Mouse (Mus musculus) spleen, embryonic (tissue): ENCODE data around the gene Sez6l.

Experiments
- CTCF ChIA-PET: fragments of 350-600 bp; sonication (Branson Sonifier 250); formaldehyde crosslinking; loops from one replicate; lab custom pipeline; 2022; lab: Charles Lee

Gene Sez6l

GRCm38 (mm10) chr5:112584155-112584769 lies 7.3 kb upstream of the Sez6l start:
- CTCF ChIA-PET: no interaction called here

- CTCF ChIA-PET: no interaction called here
Observed at GRCm38 (mm10) chr5:112583304-112583703, 6.3 kb upstream of the Sez6l start.

- CTCF ChIA-PET: no interaction called here
Observed at GRCm38 (mm10) chr5:112577750-112578149, 765 bp upstream of the Sez6l start.

GRCm38 (mm10) chr5:112576361-112576992 lies 508 bp downstream of the Sez6l start:
- CTCF ChIA-PET: no interaction called here

- CTCF ChIA-PET: no interaction called here
Observed at GRCm38 (mm10) chr5:112575151-112575915, 1.7 kb downstream of the Sez6l start.

GRCm38 (mm10) chr5:112573916-112574315 lies 3.1 kb downstream of the Sez6l start:
- CTCF ChIA-PET: interaction anchor here (0.7 kb wide), 1 partner anchor 32 kb away, joined by 4 read pairs; no protein-coding TSS in a partner anchor

GRCm38 (mm10) chr5:112572217-112572616 lies 4.8 kb downstream of the Sez6l start:
- CTCF ChIA-PET: no interaction called here

- CTCF ChIA-PET: no interaction called here
Observed at GRCm38 (mm10) chr5:112565489-112565888, 11.5 kb downstream of the Sez6l start.

- CTCF ChIA-PET: no interaction called here
Observed at GRCm38 (mm10) chr5:112565083-112565482, 11.9 kb downstream of the Sez6l start.

- CTCF ChIA-PET: no interaction called here
Observed at GRCm38 (mm10) chr5:112560869-112561499, 16.0 kb downstream of the Sez6l start.

GRCm38 (mm10) chr5:112560139-112560538 lies 16.8 kb downstream of the Sez6l start:
- CTCF ChIA-PET: no interaction called here

GRCm38 (mm10) chr5:112557396-112557795 lies 19.6 kb downstream of the Sez6l start:
- CTCF ChIA-PET: no interaction called here

GRCm38 (mm10) chr5:112556640-112557039 lies 20.3 kb downstream of the Sez6l start:
- CTCF ChIA-PET: no interaction called here

- CTCF ChIA-PET: no interaction called here
Observed at GRCm38 (mm10) chr5:112554508-112554907, 22.5 kb downstream of the Sez6l start.

GRCm38 (mm10) chr5:112552786-112553185 lies 24.2 kb downstream of the Sez6l start:
- CTCF ChIA-PET: no interaction called here

- CTCF ChIA-PET: no interaction called here
Observed at GRCm38 (mm10) chr5:112551975-112552728, 24.8 kb downstream of the Sez6l start.

GRCm38 (mm10) chr5:112548846-112549620 lies 28.0 kb downstream of the Sez6l start:
- CTCF ChIA-PET: no interaction called here

- CTCF ChIA-PET: no interaction called here
Observed at GRCm38 (mm10) chr5:112546771-112547170, 30.2 kb downstream of the Sez6l start.

- CTCF ChIA-PET: no interaction called here
Observed at GRCm38 (mm10) chr5:112538295-112538694, 38.7 kb downstream of the Sez6l start.

GRCm38 (mm10) chr5:112535868-112536267 lies 41.1 kb downstream of the Sez6l start:
- CTCF ChIA-PET: no interaction called here

GRCm38 (mm10) chr5:112534146-112534545 lies 42.8 kb downstream of the Sez6l start:
- CTCF ChIA-PET: no interaction called here
